Mouse (Mus musculus): ENCODE data around the gene Dnajb3.
A peak's percentile ranks its signal among the peaks of the same experiment; 100 is the strongest.

The Dnajb3 gene

GRCm38 (mm10) chr1:88205294-88205922 lies at the start of gene Dnajb3:
Gene Dnajb3, minus strand, starts transcription at chr1:88205782.
- DNase-seq (ENCODE audit: low read depth, low spot score): peak; percentile 55

DNA sequence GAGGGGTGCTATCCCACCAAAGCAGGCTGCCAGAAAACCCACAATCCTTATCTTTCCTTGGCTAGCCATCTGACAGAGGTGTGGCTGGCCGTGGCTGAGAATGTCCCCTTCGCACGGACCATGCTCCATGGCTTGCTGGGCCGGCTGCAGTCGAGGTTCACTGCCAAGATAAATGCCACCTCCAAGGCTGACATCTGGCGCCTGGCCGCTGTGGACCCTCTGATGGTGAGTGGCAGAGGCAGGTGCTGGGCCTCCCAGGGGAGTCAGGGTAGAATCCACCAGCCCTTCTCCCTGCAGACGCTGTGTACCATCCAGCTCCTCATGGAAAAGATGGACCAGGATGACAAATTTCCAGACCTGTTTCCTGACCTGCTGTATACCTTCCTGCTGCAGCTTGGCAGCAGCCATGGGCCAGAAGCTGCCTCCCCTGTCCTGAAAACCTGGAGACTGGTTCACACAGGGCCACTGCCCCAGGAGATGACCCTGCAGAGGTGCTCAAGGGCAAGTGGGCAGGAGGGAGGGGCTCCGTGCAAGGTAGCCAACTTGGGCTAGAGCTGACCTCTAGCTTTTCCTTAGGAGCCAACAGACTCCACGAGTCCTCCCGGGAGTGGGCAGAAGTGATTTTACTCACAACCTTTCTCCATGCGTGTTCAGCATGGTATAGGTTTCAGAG lies 49.3 kb upstream of the Dnajb3 start:
- no peak for DNase-seq (ENCODE audit: low read depth, low spot score)

DNA sequence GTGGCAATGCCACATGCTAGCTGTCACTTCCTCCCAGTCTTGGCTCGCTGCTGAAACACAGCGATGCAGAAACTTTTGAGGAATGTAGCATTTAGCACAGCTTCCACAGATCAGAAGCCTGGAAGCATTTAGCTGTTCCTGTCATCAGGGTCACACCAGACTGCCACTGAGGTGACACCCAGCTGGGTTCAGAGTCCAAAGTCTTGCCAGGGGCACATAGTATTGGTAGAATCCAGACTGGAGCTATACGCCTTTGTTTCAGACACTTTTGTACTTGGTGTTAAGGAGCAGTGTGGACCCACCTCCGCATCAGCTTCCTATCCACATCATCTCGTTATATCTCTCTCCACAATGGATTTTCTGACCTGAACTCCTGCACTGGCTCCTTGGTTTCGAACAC lies 48.0 kb upstream of the Dnajb3 start:
- no peak for DNase-seq (ENCODE audit: low read depth, low spot score)

DNA sequence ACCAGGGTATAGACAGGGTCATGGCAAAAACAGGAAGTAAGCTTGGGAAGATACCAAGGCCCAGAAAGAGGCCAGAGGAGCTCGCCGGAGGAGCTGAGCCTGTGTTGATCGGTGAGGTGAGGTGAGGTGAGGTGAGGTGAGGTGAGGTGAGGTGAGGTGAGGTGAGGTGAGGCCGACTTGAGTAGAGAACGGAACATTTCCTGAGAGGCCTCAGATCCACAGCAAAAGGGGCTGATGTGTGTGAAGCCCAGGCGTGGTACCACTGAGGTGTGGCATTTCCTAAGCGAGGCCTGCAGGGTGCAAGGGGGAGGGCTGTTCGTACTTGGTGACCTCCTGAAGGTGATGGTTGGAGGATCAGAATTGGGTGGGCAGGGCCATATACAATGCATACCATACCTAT lies 47.5 kb upstream of the Dnajb3 start:
- no peak for DNase-seq (ENCODE audit: low read depth, low spot score)

- DNase-seq (ENCODE audit: low read depth, low spot score): no peak
Observed at GRCm38 (mm10) chr1:88250023-88250422, 44.4 kb upstream of the Dnajb3 start.

DNA sequence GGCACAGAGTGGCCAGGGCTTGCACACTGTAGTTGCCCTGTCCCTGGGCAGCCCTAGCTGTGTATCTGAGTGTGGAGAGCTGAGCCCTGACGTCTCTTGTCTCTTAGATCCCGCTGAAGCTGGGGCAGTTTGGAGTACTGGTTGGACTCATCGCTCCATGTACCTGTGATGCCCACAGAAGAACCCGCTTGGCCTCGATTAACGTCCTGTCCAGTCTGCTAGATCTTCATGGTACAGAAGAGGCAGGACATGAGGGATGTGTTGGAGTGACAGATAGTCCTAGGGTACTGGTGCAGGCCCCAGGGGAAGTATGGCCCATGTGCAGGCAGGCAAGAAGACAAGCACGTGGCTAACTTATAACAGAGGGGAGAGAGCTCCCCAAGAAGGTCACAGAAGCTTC lies 44.0 kb upstream of the Dnajb3 start:
- no peak for DNase-seq (ENCODE audit: low read depth, low spot score)

GRCm38 (mm10) chr1:88248658-88249057 lies 43.1 kb upstream of the Dnajb3 start:
- DNase-seq (ENCODE audit: low read depth, low spot score): no peak

DNA sequence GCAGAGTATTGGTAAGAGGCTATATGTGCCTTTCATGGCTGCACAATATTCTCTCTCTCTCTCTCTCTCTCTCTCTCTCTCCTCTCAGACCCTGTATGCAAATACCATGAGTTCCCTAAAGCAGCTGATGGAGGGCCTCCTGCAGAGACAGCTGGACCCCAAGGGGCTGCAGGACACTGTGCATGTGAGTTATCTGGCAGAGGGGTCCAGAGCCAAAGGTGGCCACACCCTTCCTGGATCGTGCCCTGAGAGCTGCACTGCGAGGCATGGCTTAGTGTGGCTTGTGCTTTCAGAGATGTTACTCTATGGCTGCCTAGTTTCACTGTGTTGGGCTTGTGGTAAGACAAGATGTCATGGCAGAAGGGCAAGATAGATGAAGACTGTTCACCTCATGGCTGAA lies 42.1 kb upstream of the Dnajb3 start:
- no peak for DNase-seq (ENCODE audit: low read depth, low spot score)

- no peak for DNase-seq (ENCODE audit: low read depth, low spot score)
Observed at GRCm38 (mm10) chr1:88246386-88246785, 40.8 kb upstream of the Dnajb3 start.

GRCm38 (mm10) chr1:88245881-88246280 lies 40.3 kb upstream of the Dnajb3 start:
- DNase-seq (ENCODE audit: low read depth, low spot score): no peak

- DNase-seq (ENCODE audit: low read depth, low spot score): no peak
Observed at GRCm38 (mm10) chr1:88243861-88244260, 38.3 kb upstream of the Dnajb3 start.

- DNase-seq (ENCODE audit: low read depth, low spot score): no peak
Observed at GRCm38 (mm10) chr1:88240579-88240978, 35.0 kb upstream of the Dnajb3 start.

DNA sequence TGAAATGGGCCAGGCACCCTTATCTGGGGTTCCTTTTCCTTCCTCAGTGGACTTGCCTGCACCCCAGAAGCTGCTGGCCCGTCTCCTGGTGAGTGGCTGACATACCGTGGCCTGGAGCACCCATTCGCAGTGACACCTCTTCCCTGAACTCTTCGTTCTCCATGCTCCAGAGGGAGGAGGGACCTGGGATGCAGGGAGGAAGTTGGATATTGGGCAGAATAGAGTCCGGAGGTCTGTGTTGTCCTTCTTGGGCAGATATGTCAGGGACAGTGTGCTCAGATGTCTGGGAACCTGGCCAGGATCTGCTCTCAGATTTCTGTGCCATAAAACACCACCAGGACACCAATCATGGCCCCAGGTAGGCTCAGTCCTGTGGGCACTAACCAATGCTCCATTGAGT lies 34.5 kb upstream of the Dnajb3 start:
- no peak for DNase-seq (ENCODE audit: low read depth, low spot score)

DNA sequence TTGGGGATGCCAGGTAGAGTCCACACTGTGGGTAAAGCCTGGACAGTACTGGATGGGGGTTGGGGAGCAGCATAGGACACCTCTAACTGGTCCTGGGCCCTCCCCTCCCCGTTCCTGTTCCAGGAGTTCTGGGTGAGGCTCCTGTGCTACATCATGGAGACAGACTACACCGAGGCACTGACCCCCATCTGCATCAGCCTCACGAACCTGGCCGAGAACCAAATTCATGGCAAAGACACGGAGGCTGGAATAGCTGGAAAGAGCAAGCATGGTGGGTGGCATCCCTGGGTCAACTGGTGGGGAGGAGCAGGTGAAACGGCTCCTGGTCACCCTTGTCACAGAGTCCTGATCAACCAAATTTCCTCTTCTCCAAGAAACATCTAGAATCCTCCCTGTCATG lies 33.2 kb upstream of the Dnajb3 start:
- no peak for DNase-seq (ENCODE audit: low read depth, low spot score)

DNA sequence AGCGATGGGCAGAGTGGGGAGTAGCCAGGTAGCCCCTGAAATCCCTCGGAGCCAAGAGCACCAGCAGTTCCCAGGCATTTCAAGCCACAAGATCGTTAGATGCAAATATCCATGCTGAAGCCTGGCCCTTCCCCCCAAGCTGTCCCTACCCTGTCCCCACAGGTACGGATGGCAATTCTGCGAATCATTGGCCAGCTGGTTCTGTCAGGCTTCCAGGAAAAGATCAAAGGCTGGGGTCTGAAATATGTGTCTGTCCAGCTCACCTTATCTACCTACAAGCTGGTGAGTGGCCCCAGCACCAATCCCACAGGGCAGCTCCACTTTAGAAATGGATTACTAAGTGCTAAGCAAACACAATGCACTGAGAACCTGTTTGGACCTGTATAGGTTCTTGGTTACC lies 31.7 kb upstream of the Dnajb3 start:
- no peak for DNase-seq (ENCODE audit: low read depth, low spot score)

DNA sequence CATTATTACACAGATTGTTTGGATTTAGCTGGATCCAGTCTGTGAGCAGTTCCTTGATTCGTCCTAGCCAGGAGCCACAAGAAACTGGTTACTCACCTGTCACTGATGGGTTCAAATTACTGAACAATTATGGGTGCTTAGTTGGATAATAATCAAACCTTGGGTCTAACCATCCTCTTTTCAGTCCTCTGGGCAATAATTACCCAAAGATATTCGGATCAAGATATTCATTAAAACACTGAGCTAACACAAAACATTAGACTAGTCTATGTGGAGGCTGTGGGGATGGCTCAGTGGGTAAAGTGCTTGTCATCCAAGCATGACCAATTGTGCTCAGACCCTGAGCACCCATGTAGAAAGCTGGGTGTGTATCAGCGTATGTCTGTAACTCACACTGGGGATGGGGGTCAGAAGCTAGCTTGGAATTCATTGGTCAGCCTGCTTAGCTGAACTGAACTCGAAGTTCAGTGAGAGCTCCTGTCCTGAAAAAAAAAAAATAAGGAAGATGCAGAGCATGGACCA lies 30.4 kb upstream of the Dnajb3 start:
- DNase-seq (ENCODE audit: low read depth, low spot score): no peak

- DNase-seq (ENCODE audit: low read depth, low spot score): no peak
Observed at GRCm38 (mm10) chr1:88235046-88235893, 29.7 kb upstream of the Dnajb3 start.

DNA sequence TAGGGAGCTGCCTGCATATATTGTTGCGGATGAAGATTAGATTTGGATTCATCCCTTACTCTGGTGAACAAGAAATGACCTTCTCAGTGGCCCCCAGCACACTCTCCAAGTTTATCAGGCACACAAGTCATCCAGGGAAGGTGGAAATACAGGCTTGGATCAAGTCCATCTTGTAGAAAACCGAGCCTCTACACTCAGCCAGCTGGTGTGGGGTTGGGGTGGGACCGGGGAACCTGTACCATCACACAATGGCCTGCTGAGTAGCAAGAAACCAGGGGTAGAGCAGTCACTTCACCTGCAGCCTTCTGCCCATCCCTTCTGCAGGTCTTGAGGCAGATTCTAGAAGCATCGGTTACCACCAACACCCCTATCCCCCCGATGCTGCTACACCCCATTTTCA lies 29.1 kb upstream of the Dnajb3 start:
- no peak for DNase-seq (ENCODE audit: low read depth, low spot score)

DNA sequence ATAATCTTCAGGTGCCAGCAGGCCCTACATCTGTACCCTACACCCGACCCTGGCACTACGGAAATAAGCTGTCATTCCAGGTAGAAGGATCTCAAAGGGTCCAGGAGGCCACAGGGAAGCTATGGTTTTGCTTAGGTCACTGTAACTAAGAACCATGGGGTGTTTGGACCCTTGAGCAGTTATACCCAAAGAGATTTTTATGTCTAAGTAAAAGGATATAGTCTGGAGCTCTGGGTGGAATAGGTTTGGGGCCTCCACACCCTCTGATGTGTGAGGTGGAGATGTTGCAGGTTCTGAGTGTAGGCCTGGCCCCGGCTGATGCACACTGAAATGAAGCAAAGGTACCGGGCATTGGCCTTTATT lies 28.6 kb upstream of the Dnajb3 start:
- DNase-seq (ENCODE audit: low read depth, low spot score): no peak

DNA sequence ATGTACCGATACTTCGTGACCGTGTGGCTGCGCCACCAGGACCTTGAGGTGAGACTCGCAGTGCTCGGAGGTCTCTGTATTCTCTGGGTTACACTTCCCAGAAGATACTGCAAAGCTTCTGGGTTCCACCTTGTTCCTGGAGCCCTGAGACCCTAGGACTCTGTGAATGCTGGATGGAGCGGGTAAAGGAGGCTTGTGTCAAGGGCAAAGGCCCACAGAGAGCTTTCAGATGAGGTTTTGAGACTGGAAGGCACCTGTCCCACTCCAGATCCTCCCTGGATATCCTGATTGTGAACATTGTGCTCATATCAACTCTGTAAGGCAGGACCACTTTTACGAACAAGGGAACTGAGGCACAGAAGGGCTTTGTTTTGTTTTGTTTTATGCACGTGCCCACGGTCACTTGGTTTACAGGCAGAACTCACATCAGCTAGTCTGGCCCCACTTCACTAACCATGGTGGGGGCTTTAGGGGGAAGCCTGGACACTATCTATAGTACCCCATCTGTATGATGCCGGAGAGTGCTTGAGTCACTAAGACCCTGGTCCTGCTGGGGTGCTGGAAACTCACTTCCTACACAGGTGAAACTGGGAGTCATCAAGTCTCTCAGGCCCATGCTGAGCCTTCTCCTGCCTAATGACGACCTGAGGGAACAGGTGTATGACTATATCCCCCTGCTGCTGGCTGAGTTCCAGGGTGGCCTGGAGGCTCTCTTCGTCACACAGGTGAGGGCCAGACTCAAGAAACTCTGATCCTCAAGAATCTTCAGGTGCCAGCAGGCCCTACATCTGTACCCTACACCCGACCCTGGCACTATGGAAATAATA lies 28.1 kb upstream of the Dnajb3 start:
- DNase-seq (ENCODE audit: low read depth, low spot score): no peak

DNA sequence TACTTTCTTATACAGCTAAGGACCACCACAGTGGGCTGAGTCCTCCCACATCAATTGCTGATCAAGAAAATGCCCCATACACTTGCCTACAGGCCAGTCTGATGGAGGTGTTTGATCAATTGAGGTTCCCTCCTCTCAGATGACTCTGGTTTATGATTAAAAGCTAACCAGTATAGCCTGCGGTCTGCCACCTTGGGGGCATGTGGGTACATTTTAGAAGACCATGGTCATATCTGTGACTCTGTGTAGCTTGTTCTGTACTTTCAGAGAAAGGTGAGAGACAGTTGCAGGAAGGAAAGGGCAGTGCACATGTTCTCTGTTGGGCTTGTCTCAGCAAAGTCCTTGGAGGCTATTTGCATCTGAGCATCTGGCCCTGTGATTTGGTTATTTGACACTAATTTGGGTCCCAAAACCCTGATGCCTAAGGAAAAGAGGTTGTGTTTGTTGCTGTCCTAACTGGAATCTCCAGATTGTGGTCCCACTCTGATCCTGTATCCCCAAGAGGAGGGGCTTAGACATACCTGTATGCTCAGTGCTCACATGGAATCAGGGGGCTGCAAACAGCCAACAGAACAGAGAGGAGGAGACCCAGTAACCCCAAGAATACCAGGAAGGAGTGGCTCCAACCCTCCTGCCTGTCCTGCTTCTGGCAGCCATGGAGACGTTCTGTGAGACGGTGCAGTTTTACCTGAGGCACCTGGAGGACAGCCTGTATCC lies 27.2 kb upstream of the Dnajb3 start:
- DNase-seq (ENCODE audit: low read depth, low spot score): no peak

Measured in telencephalon, adult 2 months (tissue).